Mouse (Mus musculus) ES-E14 (cell line): ENCODE data around the gene Atf3. TPM values are rescaled to one million over a fixed set of nuclear protein-coding genes. Genes with fewer than 3 reads are reported as not detected.

Experiments used
- DNase-seq: peaks from one replicate; pipeline ENCODE4 v3.0.0-alpha.2; 2013; ENCODE audit warnings: low read depth, low spot score
- H3K27ac ChIP-seq: 2 replicates; pipeline ENCODE4 v1.5.1; 2012; ENCODE audit warnings: low read depth, mild to moderate bottlenecking, low read length, moderate library complexity, mixed read lengths; ENCODE audit not compliant: poor library complexity, insufficient read depth, severe bottlenecking
- H3K36me3 ChIP-seq: 2 replicates; pipeline ENCODE4 v1.6.1; 2012; ENCODE audit warnings: mild to moderate bottlenecking, low read length, moderate library complexity, mixed read lengths; ENCODE audit not compliant: control insufficient read depth, poor library complexity, insufficient read depth, severe bottlenecking
- H3K4me1 ChIP-seq, 2 experiments: fragments of 150-350 bp in 1 of 2; sonication (generic) in 1 of 2; 2 replicates each; pipeline ENCODE4 v1.6.1; 2012; ENCODE audit warnings: low read length in 2 of 2, mild to moderate bottlenecking in 1 of 2, mixed read lengths in 1 of 2; ENCODE audit not compliant: control insufficient read depth in 2 of 2, insufficient read depth in 2 of 2, poor library complexity in 1 of 2
- H3K4me3 ChIP-seq, 2 experiments: fragments of 150-350 bp in 1 of 2; sonication (generic) in 1 of 2; 2 replicates each; pipeline ENCODE4 v1.5.1; 2012; ENCODE audit warnings: low read length in 2 of 2, low read depth in 1 of 2, mild to moderate bottlenecking in 1 of 2, mixed read lengths in 1 of 2; ENCODE audit not compliant: insufficient read depth in 1 of 2, poor library complexity in 1 of 2, severe bottlenecking in 1 of 2
- H3K9ac ChIP-seq: 2 replicates; pipeline ENCODE4 v1.6.1; 2012; ENCODE audit warnings: low read depth, mild to moderate bottlenecking, low read length, mixed read lengths; ENCODE audit not compliant: poor library complexity, insufficient read depth, severe bottlenecking
- H3K9me3 ChIP-seq: fragments of 150-350 bp; sonication (generic); 2 replicates; pipeline ENCODE4 v1.6.1; 2012; ENCODE audit warnings: low read depth, mild to moderate bottlenecking, low read length; ENCODE audit not compliant: control insufficient read depth, insufficient read depth
- CHD2 ChIP-seq: IDR thresholded peaks from 2 replicates; pipeline ENCODE4 v1.6.1; 2014; ENCODE audit warnings: mild to moderate bottlenecking, low read depth, low read length, inconsistent platforms
- HCFC1 ChIP-seq: IDR thresholded peaks from 2 replicates; pipeline ENCODE4 v1.6.1; 2012; ENCODE audit warnings: low read length, inconsistent platforms, borderline replicate concordance; ENCODE audit not compliant: insufficient read depth
- MAFK ChIP-seq: IDR thresholded peaks from 2 replicates; pipeline ENCODE4 v1.6.1; 2014; ENCODE audit warnings: mild to moderate bottlenecking, low read depth, low read length, inconsistent platforms; ENCODE audit not compliant: insufficient read depth
- ZC3H11A ChIP-seq: IDR thresholded peaks from 2 replicates; pipeline ENCODE4 v1.6.1; 2012; ENCODE audit warnings: low read depth, mild to moderate bottlenecking, inconsistent platforms, low read length, borderline replicate concordance
- ZNF384 ChIP-seq: IDR thresholded peaks from 2 replicates; pipeline ENCODE4 v1.6.1; 2012; ENCODE audit warnings: low read depth, low read length, inconsistent platforms
- in situ Hi-C, 2 experiments: fragments of 600-800 bp; cut with MboI; formaldehyde crosslinking; loops; one replicate each; pipeline ENCODE4 v1.15.1; 2025; ENCODE audit warnings: low sequenced_read_pairs in 2 of 2, inconsistent platforms in 1 of 2; ENCODE audit not compliant: unreplicated experiment in 2 of 2
- total RNA-seq: library from RNA; depleted of rRNA; stranded (reverse); fragments of 300-350 nt; gene quantifications from 2 replicates; pipeline ENCODE4 v1.2.3, GENCODE M21; 2012

The Atf3 gene
- total RNA-seq, 1 experiment: 8.0 TPM

- in situ Hi-C loops: no loop called here
- no peak for DNase-seq
- Histone ChIP-seq H3K4me3 (no peak overlapping the region), H3K4me1 (no peaks in the 10 kb centered on the region), H3K9ac (no peak overlapping the region), H3K36me3 (no peaks in the 10 kb centered on the region; the same call in 1 of the 2 replicates), H3K9me3 (no peaks in the 10 kb centered on the region), H3K27ac (no peak overlapping the region)
- TF ChIP-seq ZNF384: no peak
- TF ChIP-seq HCFC1: no peak
- TF ChIP-seq ZC3H11A: no peak
- TF ChIP-seq CHD2: no peak
- no peak for TF ChIP-seq MAFK
Observed at GRCm38 (mm10) chr1:191172487-191172886, 45.4 kb downstream of the Atf3 start.

GRCm38 (mm10) chr1:191170444-191170843 is 47.4 kb downstream of the Atf3 start:
- TF ChIP-seq ZNF384 (no peak), MAFK (no peak), ZC3H11A (no peak), HCFC1 (no peak), CHD2 (no peak)
- H3K9me3 ChIP-seq: no peaks in the 10 kb centered on the region
- no peaks in the 10 kb centered on the region for H3K4me1 ChIP-seq
- no peak for DNase-seq
- no peak overlapping the region for H3K4me3 ChIP-seq
- no peak overlapping the region for H3K27ac ChIP-seq
- in situ Hi-C loops: no loop called here
- H3K36me3 ChIP-seq: no peaks in the 10 kb centered on the region; the same call in 1 of the 2 replicates
- H3K9ac ChIP-seq: no peak overlapping the region

GRCm38 (mm10) chr1:191166189-191166588 is 51.6 kb downstream of the Atf3 start:
- no peak overlapping the region for H3K9ac ChIP-seq
- no peaks in the 10 kb centered on the region; the same call in 1 of the 2 replicates for H3K36me3 ChIP-seq
- no peak overlapping the region for H3K27ac ChIP-seq
- TF ChIP-seq HCFC1 (no peak), ZC3H11A (no peak), ZNF384 (no peak), MAFK (no peak), CHD2 (no peak)
- no peak for DNase-seq
- in situ Hi-C loops: no loop called here
- H3K4me3 ChIP-seq: no peak overlapping the region
- H3K4me1 ChIP-seq: no peaks in the 10 kb centered on the region
- H3K9me3 ChIP-seq: no peaks in the 10 kb centered on the region

DNA sequence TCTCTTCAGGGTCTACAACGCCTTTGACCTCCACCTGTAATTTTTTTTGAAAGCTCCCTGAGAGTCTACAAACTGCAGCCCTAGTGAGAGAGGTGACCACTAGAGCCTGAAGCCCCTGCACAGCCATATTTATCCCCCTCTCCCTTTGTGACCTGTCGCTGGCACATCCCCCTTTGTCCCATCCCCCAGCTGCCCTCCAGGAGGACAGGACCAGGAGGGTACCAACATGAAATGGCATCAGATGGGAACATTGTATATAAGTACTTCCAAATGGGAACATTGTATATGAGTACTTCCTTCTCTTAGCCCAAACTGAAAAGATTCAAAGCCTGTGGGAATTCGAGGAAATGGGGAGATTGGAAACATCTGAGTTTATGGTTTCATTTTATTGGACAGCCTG is 53.1 kb downstream of the Atf3 start, which contains the start of gene Fam71a:
TSS of gene Fam71a (minus strand) at position 101 of the 400 bp plus-strand sequence.
- Histone ChIP-seq H3K4me1 (no peaks in the 10 kb centered on the region), H3K9ac (no peak within 1 kb of the TSS), H3K27ac (no peak within 1 kb of the TSS), H3K36me3 (no peaks in the 10 kb centered on the region), H3K4me3 (no peak within 1 kb of the TSS), H3K9me3 (no peaks in the 10 kb centered on the region)
- in situ Hi-C loops: no loop called here
- no peak for TF ChIP-seq HCFC1
- no peak for TF ChIP-seq MAFK
- TF ChIP-seq ZNF384: no peak
- TF ChIP-seq CHD2: no peak
- no peak for TF ChIP-seq ZC3H11A
- DNase-seq: no peak

- no peak overlapping the region for H3K4me3 ChIP-seq
- H3K27ac ChIP-seq: no peak overlapping the region
- DNase-seq: no peak
- TF ChIP-seq CHD2: no peak
- TF ChIP-seq ZNF384: no peak
- no peak for TF ChIP-seq HCFC1
- no peak for TF ChIP-seq ZC3H11A
- no peak for TF ChIP-seq MAFK
- in situ Hi-C loops: no loop called here
- no peaks in the 10 kb centered on the region for H3K4me1 ChIP-seq
- H3K36me3 ChIP-seq: no peaks in the 10 kb centered on the region
- no peaks in the 10 kb centered on the region for H3K9me3 ChIP-seq
- H3K9ac ChIP-seq: no peak overlapping the region
Observed at GRCm38 (mm10) chr1:191154314-191154713, 63.5 kb downstream of the Atf3 start.
